Mouse (Mus musculus): Measurements from ENCODE around the gene Sgms2. TPM values are rescaled to one million over a fixed set of nuclear protein-coding genes. Genes with fewer than 3 reads are reported as not detected.

Sgms2 gene
- total RNA-seq, 2 experiments from 2014 or later = 3.9 to 4.2 TPM

- no peak for ATAC-seq (replicated peaks; ENCODE audit: low FRiP score, poor library complexity, severe bottlenecking)
Measured at GRCm38 (mm10) chr3:131489657-131490142, 1.5 kb downstream of the Sgms2 start.

DNA sequence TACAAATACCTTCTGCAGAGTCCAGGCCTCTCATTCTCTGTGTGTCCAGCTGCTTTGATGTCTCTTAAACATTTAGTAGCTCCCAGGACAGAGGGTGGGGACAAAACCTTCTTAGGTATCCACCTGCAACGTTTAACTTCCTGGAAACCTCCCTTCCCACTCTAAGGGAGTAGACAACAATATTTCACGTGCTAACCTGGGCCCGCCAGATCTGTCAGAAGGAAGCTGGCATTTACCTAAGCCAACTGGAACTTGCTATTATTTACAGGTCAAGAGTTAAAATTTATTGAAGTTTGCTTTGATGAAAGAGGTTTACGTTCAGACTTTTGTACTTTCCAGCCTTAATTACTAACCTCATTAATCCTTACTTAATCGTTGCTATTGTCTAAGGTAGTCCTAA, 2.2 kb downstream of the Sgms2 start:
- no peak for ATAC-seq (replicated peaks; ENCODE audit: low FRiP score, poor library complexity, severe bottlenecking)

GRCm38 (mm10) chr3:131488403-131488802, 2.8 kb downstream of the Sgms2 start:
- no peak for ATAC-seq (replicated peaks; ENCODE audit: low FRiP score, poor library complexity, severe bottlenecking)

DNA sequence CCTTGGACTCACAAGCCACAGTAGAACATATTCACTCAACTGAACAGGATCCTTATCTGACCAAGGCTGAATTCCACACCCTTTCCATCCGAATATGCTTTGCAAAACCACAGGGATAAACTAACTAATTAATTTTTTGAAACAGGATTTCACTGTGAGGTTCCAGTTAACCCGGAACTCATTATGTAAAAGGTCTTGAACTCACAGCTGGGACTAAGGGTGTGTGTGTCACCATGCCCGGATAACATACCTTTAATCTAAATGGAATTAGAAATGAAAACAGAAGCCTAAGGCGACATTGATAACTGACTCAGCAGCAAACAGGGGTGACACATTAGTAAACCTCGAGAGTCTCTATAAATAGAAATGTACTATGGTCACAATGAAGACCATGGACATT, 5.8 kb downstream of the Sgms2 start:
- no peak for ATAC-seq (replicated peaks; ENCODE audit: low FRiP score, poor library complexity, severe bottlenecking)

DNA sequence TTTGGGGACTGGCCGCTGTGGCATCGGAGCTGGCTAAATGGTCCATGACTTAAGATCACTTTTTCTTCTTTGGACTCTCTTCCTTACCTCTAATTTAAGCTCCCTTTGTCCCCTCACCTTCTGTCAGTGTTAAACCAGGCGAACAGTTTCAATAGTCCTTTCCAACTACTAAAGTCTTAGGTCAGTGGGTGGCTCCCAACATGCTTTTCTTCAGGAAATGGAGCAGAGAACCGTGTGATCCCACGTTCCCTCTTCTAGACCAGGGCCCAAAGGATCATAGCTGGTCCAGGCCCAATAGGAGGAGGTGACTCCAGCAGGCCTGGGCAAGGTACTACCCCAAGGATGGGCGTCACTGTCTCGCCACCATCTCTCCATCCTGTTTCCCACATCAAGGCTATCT, 7.6 kb downstream of the Sgms2 start:
- no peak for ATAC-seq (replicated peaks; ENCODE audit: low FRiP score, poor library complexity, severe bottlenecking)

- ATAC-seq (replicated peaks; ENCODE audit: low FRiP score, poor library complexity, severe bottlenecking) = no peak
Measured at GRCm38 (mm10) chr3:131481976-131482712, 9.1 kb downstream of the Sgms2 start.

- no peak for ATAC-seq (replicated peaks; ENCODE audit: low FRiP score, poor library complexity, severe bottlenecking)
Measured at GRCm38 (mm10) chr3:131480659-131481058, 10.6 kb downstream of the Sgms2 start.

DNA sequence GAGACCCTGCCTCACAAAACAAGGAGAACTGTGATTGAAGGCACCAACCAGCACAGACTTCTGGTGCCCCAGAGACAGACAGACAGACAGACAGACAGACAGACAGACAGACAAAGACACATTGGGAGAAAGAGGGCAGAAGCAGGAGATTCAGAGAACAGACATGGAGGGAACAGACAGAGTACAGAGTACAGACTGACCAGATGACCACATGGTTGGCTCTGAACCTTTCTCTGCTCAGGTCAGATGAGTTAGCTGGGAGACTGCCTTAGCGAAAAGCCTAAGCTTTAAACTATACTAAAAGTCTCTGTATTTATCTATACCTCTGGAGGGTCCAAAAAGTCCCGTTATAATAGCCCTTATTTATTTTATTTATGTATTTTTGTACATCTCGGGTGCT, 11.8 kb downstream of the Sgms2 start:
- ATAC-seq (replicated peaks; ENCODE audit: low FRiP score, poor library complexity, severe bottlenecking) = no peak

GRCm38 (mm10) chr3:131476002-131476401, 15.2 kb downstream of the Sgms2 start:
- no peak for ATAC-seq (replicated peaks; ENCODE audit: low FRiP score, poor library complexity, severe bottlenecking)

DNA sequence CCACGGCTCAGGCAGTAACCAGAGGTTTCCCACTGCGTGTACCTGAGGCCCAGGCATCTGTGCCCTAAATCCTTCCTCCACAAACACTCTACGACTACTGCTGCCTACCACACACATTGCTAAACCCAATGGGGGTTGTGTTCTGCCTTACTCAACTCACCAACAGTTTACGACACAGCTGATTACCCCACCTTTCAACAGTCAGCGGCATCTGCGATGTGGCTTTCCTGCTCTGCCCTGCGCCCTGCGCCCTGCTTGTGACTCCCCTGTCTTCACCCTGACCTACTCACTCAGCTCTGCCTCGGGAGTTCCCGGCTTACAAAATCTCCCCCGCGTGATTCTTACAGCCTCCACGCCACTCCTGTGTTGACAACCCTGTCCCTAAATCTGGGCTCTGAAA, 16.7 kb downstream of the Sgms2 start:
- ATAC-seq (replicated peaks; ENCODE audit: low FRiP score, poor library complexity, severe bottlenecking) = no peak

DNA sequence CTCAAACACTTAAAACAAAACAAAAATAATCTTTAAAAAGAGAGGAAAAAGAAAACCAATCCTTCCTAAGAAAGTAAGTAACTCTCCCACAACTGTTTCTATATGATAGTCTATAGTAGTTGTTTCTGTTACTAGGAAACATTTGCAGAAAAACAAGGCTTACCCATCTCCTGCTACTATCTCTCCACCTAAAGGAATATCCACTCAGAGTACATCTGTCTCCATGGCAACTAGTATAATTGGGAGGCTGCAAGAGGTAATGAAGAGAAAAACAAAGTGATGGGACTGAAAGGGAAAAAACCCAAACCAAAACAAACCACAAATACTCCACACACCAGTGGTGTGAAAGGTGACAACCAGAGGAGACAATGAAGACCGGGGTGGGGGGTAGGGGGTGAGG, 17.7 kb downstream of the Sgms2 start:
- ATAC-seq (replicated peaks; ENCODE audit: low FRiP score, poor library complexity, severe bottlenecking) = no peak

GRCm38 (mm10) chr3:131471836-131472235, 19.4 kb downstream of the Sgms2 start:
- ATAC-seq (replicated peaks; ENCODE audit: low FRiP score, poor library complexity, severe bottlenecking) = 0 out of 2 replicates have a peak, but pooled peaks have one; percentile 25

- ATAC-seq (replicated peaks; ENCODE audit: low FRiP score, poor library complexity, severe bottlenecking) = no peak
Measured at GRCm38 (mm10) chr3:131471435-131471834, 19.8 kb downstream of the Sgms2 start.

DNA sequence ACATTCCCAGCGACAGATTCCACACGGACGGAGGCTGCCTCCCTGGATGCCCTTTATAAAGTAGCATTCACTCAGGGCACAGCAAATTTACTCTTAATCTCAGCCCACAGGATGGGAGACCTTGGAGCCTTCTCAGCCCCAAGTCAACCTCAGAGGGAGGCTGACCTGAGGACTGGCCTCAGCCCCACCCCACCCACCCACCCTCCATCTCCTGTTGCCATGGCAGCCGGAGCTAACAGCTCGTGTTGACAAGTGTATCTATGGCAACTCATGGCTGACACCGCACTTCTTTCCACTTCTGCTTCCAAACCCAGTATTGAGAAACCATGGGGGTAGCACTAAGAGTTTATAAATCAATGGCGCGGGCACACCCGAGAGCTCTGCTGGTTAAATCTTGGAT, 20.4 kb downstream of the Sgms2 start:
- no peak for ATAC-seq (replicated peaks; ENCODE audit: low FRiP score, poor library complexity, severe bottlenecking)

- no peak for ATAC-seq (replicated peaks; ENCODE audit: low FRiP score, poor library complexity, severe bottlenecking)
Measured at GRCm38 (mm10) chr3:131469636-131470035, 21.6 kb downstream of the Sgms2 start.

GRCm38 (mm10) chr3:131466371-131466770, 24.8 kb downstream of the Sgms2 start:
- no peak for ATAC-seq (replicated peaks; ENCODE audit: low FRiP score, poor library complexity, severe bottlenecking)

DNA sequence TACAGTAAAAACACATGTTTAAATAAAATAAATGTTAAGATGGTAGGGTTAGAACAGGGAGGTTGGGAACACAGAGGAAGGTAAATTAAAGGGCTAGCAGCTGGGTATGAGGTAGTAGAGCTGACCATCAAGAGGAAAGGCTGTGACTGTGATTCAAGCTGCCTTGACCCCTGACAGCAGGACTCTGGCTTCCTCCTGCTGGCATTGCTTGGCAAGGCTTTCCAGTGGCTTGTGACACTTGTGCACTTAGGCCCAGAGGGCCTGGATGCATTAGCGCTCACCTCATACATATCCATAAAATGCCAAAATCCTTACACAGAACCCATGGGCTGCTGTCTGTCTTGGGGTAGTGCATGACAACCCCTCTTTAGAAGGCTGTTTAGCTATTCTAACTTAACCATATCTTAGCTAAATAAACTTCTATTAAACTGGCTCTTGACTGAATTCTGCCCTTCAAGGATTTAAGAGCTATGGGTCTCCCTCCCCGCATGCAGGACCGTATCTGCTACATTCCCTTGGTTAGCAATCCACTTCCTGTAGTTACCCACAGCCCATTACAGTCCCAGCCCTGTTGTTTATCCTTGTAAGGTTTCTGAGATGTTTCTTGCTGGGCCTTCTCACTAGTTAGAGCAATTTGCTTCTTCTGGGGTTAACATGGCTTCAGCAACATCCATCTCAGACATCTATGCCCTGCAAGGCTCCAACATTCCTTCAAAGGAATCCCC, 25.5 kb downstream of the Sgms2 start:
- ATAC-seq (replicated peaks; ENCODE audit: low FRiP score, poor library complexity, severe bottlenecking) = no peak

- no peak for ATAC-seq (replicated peaks; ENCODE audit: low FRiP score, poor library complexity, severe bottlenecking)
Measured at GRCm38 (mm10) chr3:131372996-131373395, 118.2 kb downstream of the Sgms2 start.

GRCm38 (mm10) chr3:131368678-131369077, 122.5 kb downstream of the Sgms2 start:
- no peak for ATAC-seq (replicated peaks; ENCODE audit: low FRiP score, poor library complexity, severe bottlenecking)

DNA sequence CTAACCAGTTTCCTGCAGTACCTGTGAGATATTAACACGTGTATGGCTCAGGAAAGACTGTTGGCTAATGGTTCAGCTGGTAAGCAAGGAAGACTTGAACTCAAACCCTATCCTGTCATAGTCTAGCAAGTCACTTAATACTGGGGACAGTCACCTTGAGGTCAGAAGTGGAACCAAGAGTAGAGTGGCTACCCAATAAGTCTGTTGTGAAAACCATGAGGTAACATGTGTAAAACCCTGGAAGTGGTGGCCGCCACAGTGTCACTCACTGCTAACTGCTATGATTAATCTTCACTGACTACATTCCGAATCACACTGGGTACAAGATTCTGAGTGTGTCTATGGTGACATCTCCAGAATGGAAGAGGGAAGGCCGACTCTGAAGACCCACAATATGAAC, 123.8 kb downstream of the Sgms2 start:
- ATAC-seq (replicated peaks; ENCODE audit: low FRiP score, poor library complexity, severe bottlenecking) = no peak

Data from erythroid progenitor cell, adult 5-6 weeks (primary cell).